Mouse (Mus musculus) forebrain, embryonic 15.5 days (tissue): Measurements from ENCODE around the gene Rpap1. TPM values are rescaled to one million over a fixed set of nuclear protein-coding genes. Genes with fewer than 3 reads are reported as not detected.
A peak's percentile ranks its signal among the peaks of the same experiment; 100 is the strongest.

Source experiments
- ATAC-seq: fragments of 200-750 bp; cut with Nextera tagmentation; replicated peaks from 2 replicates; pipeline ENCODE4 v1.8.0; 2017; ENCODE audit warnings: mild to moderate bottlenecking, moderate TSS enrichment, moderate library complexity
- H3K27ac ChIP-seq: fragments of 300-500 bp; sonication (generic); replicated peaks from 2 replicates; pipeline ENCODE4 v1.5.1; 2015; ENCODE audit warnings: mild to moderate bottlenecking, inconsistent platforms
- H3K27me3 ChIP-seq: fragments of 300-500 bp; sonication (generic); 2 replicates; pipeline ENCODE4 v1.6.1; 2015; ENCODE audit warnings: inconsistent platforms
- H3K36me3 ChIP-seq: fragments of 300-500 bp; sonication (generic); 2 replicates; pipeline ENCODE4 v1.6.1; 2015; ENCODE audit warnings: mild to moderate bottlenecking, inconsistent platforms
- H3K4me1 ChIP-seq: fragments of 300-500 bp; sonication (generic); 2 replicates; pipeline ENCODE4 v1.6.1; 2015; ENCODE audit warnings: inconsistent platforms
- H3K4me2 ChIP-seq: fragments of 300-500 bp; sonication (generic); replicated peaks from 2 replicates; pipeline ENCODE4 v1.6.1; 2015; ENCODE audit warnings: mild to moderate bottlenecking, inconsistent platforms
- H3K4me3 ChIP-seq: fragments of 300-500 bp; sonication (generic); 2 replicates; pipeline ENCODE4 v1.5.1; 2015; ENCODE audit warnings: mild to moderate bottlenecking, inconsistent platforms
- H3K9ac ChIP-seq: fragments of 300-500 bp; sonication (generic); replicated peaks from 2 replicates; pipeline ENCODE4 v1.6.1; 2015; ENCODE audit warnings: mild to moderate bottlenecking, inconsistent platforms
- H3K9me3 ChIP-seq: fragments of 300-500 bp; sonication (generic); 2 replicates; pipeline ENCODE4 v1.6.1; 2016; ENCODE audit warnings: inconsistent platforms
- WGBS: fragments of 180-500 bp; shearing (Covaris S2); methylation state at CpG from one replicate; pipeline ENCODE4 v1.1.7; 2015; ENCODE audit warnings: mixed read lengths; 5-methylcytosine and 5-hydroxymethylcytosine counted together
- polyA plus RNA-seq: library from polyadenylated mRNA; unstranded; fragments of >200 nt; fragmentation: Nextera tagmentation; extraction: Ambion mirVana; gene quantifications from 2 replicates; pipeline ENCODE4 v1.2.1, GENCODE M21; 2015

Gene Rpap1
- polyA plus RNA-seq, 1 experiment from 2014 or later: 21.5 TPM

- ATAC-seq: no peak
- Histone ChIP-seq H3K4me2 (no peak overlapping the region), H3K4me1 (peaks cover 14% of the 10 kb centered on the region), H3K27ac (no peak overlapping the region), H3K9ac (no peak overlapping the region), H3K36me3 (no peaks in the 10 kb centered on the region), H3K27me3 (no peaks in the 10 kb centered on the region), H3K4me3 (no peak overlapping the region), H3K9me3 (no peaks in the 10 kb centered on the region)
- WGBS: 88% methylated on average over 2 of the region's 2 CpGs
Measured at GRCm38 (mm10) chr2:119789996-119790395, 2.7 kb upstream of the Rpap1 start.

GRCm38 (mm10) chr2:119767246-119767645 is 20.1 kb downstream of the Rpap1 start:
- H3K9me3 ChIP-seq: no peaks in the 10 kb centered on the region
- peaks cover 37% of the 10 kb centered on the region for H3K36me3 ChIP-seq
- no peaks in the 10 kb centered on the region for H3K4me1 ChIP-seq
- H3K27me3 ChIP-seq: no peaks in the 10 kb centered on the region
- H3K4me2 ChIP-seq: no peak overlapping the region
- ATAC-seq: no peak
- 90% methylated on average over 6 of the region's 6 CpGs for WGBS
- H3K4me3 ChIP-seq: no peak overlapping the region
- H3K27ac ChIP-seq: no peak overlapping the region
- no peak overlapping the region for H3K9ac ChIP-seq

- Histone ChIP-seq H3K36me3 (peaks cover 19% of the 10 kb centered on the region), H3K9me3 (no peaks in the 10 kb centered on the region), H3K4me2 (no peak overlapping the region), H3K4me3 (no peak overlapping the region), H3K4me1 (peaks cover 1% of the 10 kb centered on the region), H3K27ac (no peak overlapping the region), H3K9ac (no peak overlapping the region), H3K27me3 (peaks cover 20% of the 10 kb centered on the region)
- ATAC-seq: no peak
- 58% methylated on average over 4 of the region's 4 CpGs for WGBS
Measured at GRCm38 (mm10) chr2:119763924-119764323, 23.4 kb downstream of the Rpap1 start.

GRCm38 (mm10) chr2:119762276-119762675 is 25.1 kb downstream of the Rpap1 start:
- H3K27me3 ChIP-seq: peaks cover 36% of the 10 kb centered on the region

GRCm38 (mm10) chr2:119760251-119760650 is 27.1 kb downstream of the Rpap1 start, which contains the start of gene Ltk:
Gene Ltk (minus strand): TSS chr2:119760431.
- no peak for ATAC-seq
- Histone ChIP-seq H3K36me3 (peaks cover 10% of the 10 kb centered on the region), H3K27me3 (peaks cover 43% of the 10 kb centered on the region), H3K4me1 (peaks cover 16% of the 10 kb centered on the region), H3K9ac (no peak within 1 kb of the TSS), H3K9me3 (no peaks in the 10 kb centered on the region), H3K27ac (no peak within 1 kb of the TSS), H3K4me2 (peak within 1 kb of the TSS; percentile 100; the same call in 1 of the 2 replicates), H3K4me3 (0 out of 2 replicates have a peak within 1 kb of the TSS, but pooled peaks have one; percentile 70)
- 17% methylated on average over 9 of the region's 9 CpGs for WGBS

More at GRCm38 (mm10) chr2:119762276-119762675, 25.1 kb downstream of the Rpap1 start:
- no peak for ATAC-seq
- Histone ChIP-seq H3K4me2 (no peak overlapping the region), H3K9ac (no peak overlapping the region), H3K4me1 (peaks cover 16% of the 10 kb centered on the region), H3K9me3 (no peaks in the 10 kb centered on the region), H3K4me3 (no peak overlapping the region), H3K36me3 (peaks cover 16% of the 10 kb centered on the region), H3K27ac (no peak overlapping the region)
- WGBS: 78% methylated on average over 1 of the region's 1 CpGs

GRCm38 (mm10) chr2:119758844-119759835 is 28.2 kb downstream of the Rpap1 start:
- H3K9ac ChIP-seq: peak overlapping the region; percentile 57
- H3K4me1 ChIP-seq: peaks cover 16% of the 10 kb centered on the region
- peaks cover 43% of the 10 kb centered on the region for H3K27me3 ChIP-seq
- H3K9me3 ChIP-seq: no peaks in the 10 kb centered on the region
- peak overlapping the region; percentile 70 for H3K4me3 ChIP-seq
- peak; percentile 42; the same call in 1 of the 2 replicates for ATAC-seq
- 5% methylated on average over 44 of the region's 44 CpGs for WGBS
- H3K4me2 ChIP-seq: peak overlapping the region; percentile 100
- peaks cover 3% of the 10 kb centered on the region; the same call in 1 of the 2 replicates for H3K36me3 ChIP-seq
- H3K27ac ChIP-seq: no peak overlapping the region

GRCm38 (mm10) chr2:119758101-119758843 is 29.1 kb downstream of the Rpap1 start:
- ATAC-seq: peak; percentile 66
- H3K4me3 ChIP-seq: peak overlapping the region; percentile 70
- no peaks in the 10 kb centered on the region for H3K9me3 ChIP-seq
- H3K27me3 ChIP-seq: peaks cover 43% of the 10 kb centered on the region
- WGBS: under 1% methylated on average over 58 of the region's 77 CpGs
- H3K9ac ChIP-seq: peak overlapping the region; percentile 57
- H3K4me1 ChIP-seq: peaks cover 16% of the 10 kb centered on the region
- H3K4me2 ChIP-seq: peak overlapping the region; percentile 100
- no peaks in the 10 kb centered on the region for H3K36me3 ChIP-seq
- H3K27ac ChIP-seq: no peak overlapping the region

- peaks cover 43% of the 10 kb centered on the region for H3K27me3 ChIP-seq
- 4% methylated on average over 25 of the region's 31 CpGs for WGBS
- ATAC-seq: peak; percentile 49; the same call in 1 of the 2 replicates
Measured at GRCm38 (mm10) chr2:119757601-119758100, 29.7 kb downstream of the Rpap1 start.

GRCm38 (mm10) chr2:119749260-119749659 is 38.1 kb downstream of the Rpap1 start:
- H3K4me3 ChIP-seq: no peak overlapping the region
- no peaks in the 10 kb centered on the region for H3K36me3 ChIP-seq
- H3K9me3 ChIP-seq: no peaks in the 10 kb centered on the region
- whole genome bisulfite sequencing: 75% methylated on average over 13 of the region's 13 CpGs
- H3K9ac ChIP-seq: no peak overlapping the region
- peaks cover 7% of the 10 kb centered on the region for H3K4me1 ChIP-seq
- H3K27ac ChIP-seq: no peak overlapping the region
- H3K27me3 ChIP-seq: peaks cover 18% of the 10 kb centered on the region
- H3K4me2 ChIP-seq: no peak overlapping the region
- no peak for ATAC-seq

More at GRCm38 (mm10) chr2:119757601-119758100, 29.7 kb downstream of the Rpap1 start:
- Histone ChIP-seq H3K9me3 (no peaks in the 10 kb centered on the region), H3K4me3 (peak overlapping the region; percentile 70), H3K9ac (peak overlapping the region; percentile 57), H3K36me3 (no peaks in the 10 kb centered on the region), H3K4me1 (peaks cover 16% of the 10 kb centered on the region), H3K4me2 (peak overlapping the region; percentile 100), H3K27ac (no peak overlapping the region)

- H3K27me3 ChIP-seq: peaks cover 34% of the 10 kb centered on the region
- H3K9me3 ChIP-seq: no peaks in the 10 kb centered on the region
- WGBS: 83% methylated on average over 7 of the region's 7 CpGs
- no peak overlapping the region for H3K4me2 ChIP-seq
- H3K4me1 ChIP-seq: peaks cover 24% of the 10 kb centered on the region
- ATAC-seq: no peak
- no peak overlapping the region for H3K9ac ChIP-seq
- no peak overlapping the region for H3K27ac ChIP-seq
- H3K36me3 ChIP-seq: no peaks in the 10 kb centered on the region
- no peak overlapping the region for H3K4me3 ChIP-seq
Measured at GRCm38 (mm10) chr2:119747554-119747953, 39.8 kb downstream of the Rpap1 start.

GRCm38 (mm10) chr2:119745281-119745680 is 42.1 kb downstream of the Rpap1 start:
- Histone ChIP-seq H3K36me3 (no peaks in the 10 kb centered on the region), H3K27me3 (peaks cover 35% of the 10 kb centered on the region), H3K4me1 (peaks cover 36% of the 10 kb centered on the region), H3K4me2 (no peak overlapping the region), H3K9me3 (no peaks in the 10 kb centered on the region), H3K4me3 (no peak overlapping the region), H3K9ac (no peak overlapping the region), H3K27ac (no peak overlapping the region)
- ATAC-seq: no peak
- 6% methylated on average over 1 of the region's 1 CpGs for WGBS
